Mouse (Mus musculus) heart, adult 8-10 months (tissue): ENCODE data around the gene Steap3. TPM values are rescaled to one million over a fixed set of nuclear protein-coding genes. Genes with fewer than 3 reads are reported as not detected.
"Not testable (repeated sequence)": the region's sequence is repeated elsewhere in the genome, so short reads cannot be mapped to it uniquely, and the experiment has no call there.

ENCODE experiments used
- DNase-seq: peaks from one replicate; pipeline ENCODE4 v3.0.0; 2022; ENCODE audit warnings: low spot score
- total RNA-seq, 4 experiments: library from RNA; stranded (reverse); gene quantifications; 2 replicates each; pipeline ENCODE4 v1.2.4; 2022

Steap3 gene
- total RNA-seq, result 10 to 100 TPM; 25.3 to 29.5 (median 28.3) TPM

- DNase-seq, result no peak
Measured at GRCm38 (mm10) chr1:120272605-120273004, at the start of gene Steap3. TSS of gene Steap3 (minus strand) at chr1:120272705.

GRCm38 (mm10) chr1:120321270-120322021 is 48.9 kb upstream of the Steap3 start:
- DNase-seq, result no peak

DNA sequence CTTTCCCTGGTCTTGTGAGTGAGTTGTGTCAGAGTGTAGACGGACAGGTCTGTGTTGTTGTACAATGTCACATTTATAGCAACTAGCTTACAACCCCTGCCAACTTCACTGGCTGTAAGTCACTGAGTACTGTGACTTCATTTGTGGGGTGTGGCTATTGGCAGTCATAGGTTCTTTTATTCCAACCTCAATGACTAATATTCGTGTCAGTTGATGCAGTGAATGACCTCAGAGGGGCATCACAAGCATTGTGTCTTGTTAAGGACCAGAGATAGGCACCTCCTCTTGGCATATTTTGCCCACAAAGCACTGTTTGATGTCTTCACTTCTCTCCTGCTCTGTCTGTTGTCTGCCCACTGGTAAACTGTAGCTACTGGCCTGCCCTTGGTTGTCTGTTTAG is 33.3 kb upstream of the Steap3 start:
- DNase-seq, result no peak

DNA sequence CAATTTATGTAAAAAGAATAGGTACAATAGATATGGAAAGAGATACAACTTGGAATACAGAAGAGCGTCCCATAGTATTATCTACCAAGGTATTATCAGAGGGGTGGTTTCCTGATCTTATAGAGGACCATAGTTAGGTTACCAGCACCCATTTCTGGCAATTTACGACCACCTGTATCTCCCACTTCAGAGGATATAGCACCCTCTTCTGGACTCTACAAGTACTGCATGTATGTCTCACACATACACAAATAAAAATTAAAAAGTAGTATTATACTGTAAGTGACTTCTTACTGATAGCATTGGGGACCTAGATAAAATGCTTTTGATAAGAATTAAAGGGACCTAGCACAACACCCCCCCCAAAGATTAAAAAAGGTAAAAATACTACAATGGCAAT is 24.4 kb upstream of the Steap3 start:
- DNase-seq, result no peak

GRCm38 (mm10) chr1:120293803-120294202 is 21.3 kb upstream of the Steap3 start:
- DNase-seq, result no peak

DNA sequence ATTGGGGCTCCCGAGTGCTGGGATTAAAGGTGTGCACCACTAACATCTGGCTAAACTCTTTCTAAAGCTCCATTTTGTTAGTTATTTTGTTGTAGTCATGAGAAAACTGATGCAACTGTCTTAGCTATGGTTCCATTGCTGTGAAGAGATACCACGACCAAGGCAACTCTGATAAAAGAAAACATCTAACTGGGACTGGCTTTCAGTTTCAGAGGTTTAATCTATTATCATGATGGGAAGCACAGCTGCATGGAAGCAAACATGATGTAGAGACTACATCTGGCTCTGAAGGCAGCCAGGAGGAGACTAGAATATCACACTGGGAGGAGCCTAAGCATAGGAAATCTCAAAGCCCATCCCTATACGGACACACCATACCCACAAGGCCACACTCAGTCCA is 19.2 kb upstream of the Steap3 start:
- no peak for DNase-seq

GRCm38 (mm10) chr1:120289843-120290242 is 17.3 kb upstream of the Steap3 start:
- DNase-seq, result no peak

- DNase-seq, result no peak
Measured at GRCm38 (mm10) chr1:120287679-120288078, 15.2 kb upstream of the Steap3 start.

GRCm38 (mm10) chr1:120276058-120276457 is 3.6 kb upstream of the Steap3 start:
- DNase-seq, result not testable (repeated sequence)

DNA sequence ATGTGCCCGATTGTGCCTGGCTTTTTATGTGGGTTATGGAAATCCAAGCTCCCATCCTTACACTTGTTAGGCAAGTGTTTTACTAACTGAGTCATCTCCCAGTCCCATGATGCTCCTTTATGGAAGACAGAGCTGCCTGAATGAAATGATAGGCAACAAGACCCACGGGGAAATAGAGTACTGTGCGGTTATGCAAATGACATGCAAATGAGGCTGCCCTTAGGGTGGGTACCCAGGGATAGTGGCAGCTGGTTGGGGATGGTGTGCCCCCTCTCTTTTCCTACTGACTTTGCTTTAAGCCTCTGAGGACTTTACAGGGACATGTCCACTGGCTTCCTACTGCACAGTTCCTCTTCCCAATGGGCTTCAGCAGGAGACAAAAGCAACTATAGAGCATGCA is 2.7 kb upstream of the Steap3 start:
- no peak for DNase-seq

DNA sequence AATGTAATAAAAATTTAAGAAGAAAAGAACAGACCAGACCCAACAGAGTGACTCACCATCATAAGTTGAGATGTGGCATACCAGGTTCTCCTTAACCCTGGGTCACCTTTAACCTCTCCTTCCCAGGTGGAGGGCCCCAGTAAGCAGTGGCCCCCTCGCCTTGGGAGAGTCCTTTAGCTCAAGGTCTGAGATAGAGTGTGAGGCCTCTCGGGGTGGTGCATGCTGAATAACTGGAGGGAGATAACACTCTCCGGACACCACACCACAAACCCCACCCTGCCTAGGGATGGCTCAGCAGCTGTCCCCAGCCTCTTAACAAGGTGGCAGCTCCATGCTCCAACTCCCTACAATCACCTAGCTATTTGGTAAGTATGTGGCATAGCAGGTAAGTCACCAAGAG is 1.6 kb downstream of the Steap3 start:
- no peak for DNase-seq

GRCm38 (mm10) chr1:120270115-120270514 is 2.4 kb downstream of the Steap3 start:
- no peak for DNase-seq

DNA sequence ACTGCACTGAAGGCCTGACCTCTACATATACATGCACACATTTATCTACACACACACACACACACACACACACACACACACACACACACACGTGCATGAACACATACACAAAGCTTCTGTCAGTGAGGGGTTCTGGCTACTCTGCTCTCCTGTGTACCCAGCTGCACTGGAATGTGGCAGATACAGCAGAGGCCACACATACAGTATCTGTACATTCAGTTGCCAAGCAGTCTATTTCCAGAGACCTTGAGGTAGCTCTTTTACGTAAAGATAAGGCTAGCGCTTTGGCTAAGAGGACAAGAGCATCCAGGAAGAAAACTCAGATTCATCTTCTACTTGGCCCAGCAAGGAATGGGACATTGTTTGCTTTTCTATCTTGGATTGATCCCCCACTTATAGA is 4.9 kb downstream of the Steap3 start:
- no peak for DNase-seq

DNA sequence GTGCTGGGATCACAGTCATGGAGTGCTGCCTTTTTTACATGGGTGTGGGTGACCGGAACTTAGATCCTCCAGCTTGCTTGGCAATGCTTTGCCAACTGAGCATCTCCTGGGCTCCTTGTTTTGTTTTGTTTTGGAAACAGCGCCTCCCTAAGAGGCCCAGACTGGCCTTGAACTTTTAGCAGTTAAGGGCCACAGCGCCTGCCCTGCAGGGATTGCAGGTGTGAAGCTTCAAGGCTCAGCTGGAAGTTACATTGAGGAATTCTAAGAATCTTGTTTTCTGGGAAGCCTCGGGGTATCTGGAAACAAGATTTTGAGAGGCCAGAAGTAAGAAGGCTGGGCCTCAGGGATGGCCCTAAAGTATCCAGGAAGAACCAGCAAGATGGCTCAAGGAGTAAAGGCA is 6.0 kb downstream of the Steap3 start:
- no peak for DNase-seq

DNA sequence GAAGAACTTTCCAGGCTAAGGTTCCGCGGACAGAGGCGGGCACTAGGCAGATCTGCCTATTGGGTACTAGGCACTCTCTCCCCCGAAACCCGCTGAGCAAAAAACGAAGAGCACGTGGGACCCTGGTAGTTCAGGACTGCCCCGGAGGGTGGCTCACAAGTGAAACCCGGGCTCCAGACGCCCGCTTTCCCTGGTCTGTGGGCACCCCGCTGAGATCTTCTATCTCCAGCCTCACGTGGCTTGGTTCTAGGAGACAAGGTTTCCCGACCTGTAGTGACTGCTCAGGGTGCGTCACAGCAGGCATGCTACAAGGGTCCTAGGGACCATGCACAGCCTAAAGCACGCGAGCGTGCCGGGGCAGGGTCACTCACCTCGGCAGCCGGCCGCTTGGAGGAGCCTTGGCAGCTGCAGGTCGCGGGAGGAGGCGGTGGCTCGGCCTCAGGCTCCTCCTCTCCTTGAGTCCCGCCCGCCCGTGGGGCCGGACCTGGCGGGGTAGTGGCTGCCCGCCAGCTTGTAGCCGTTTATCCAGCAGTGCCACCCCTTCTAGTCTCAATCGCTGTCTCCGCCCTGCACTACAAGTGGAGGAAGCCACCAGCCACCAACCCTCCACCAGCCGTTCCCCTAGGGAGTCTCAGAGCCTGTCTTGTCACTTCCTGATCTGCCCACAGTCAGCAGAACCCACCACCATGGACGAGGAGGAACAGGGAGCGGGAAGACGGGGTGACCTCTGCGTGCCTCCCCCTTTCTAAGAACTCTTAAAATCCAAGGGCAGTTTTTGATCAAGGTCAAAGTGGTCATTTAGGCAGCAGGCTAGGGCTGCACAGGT is 7.4 kb downstream of the Steap3 start:
- DNase-seq, result peak; percentile 87

GRCm38 (mm10) chr1:120263226-120263625 is 9.3 kb downstream of the Steap3 start:
- no peak for DNase-seq

DNA sequence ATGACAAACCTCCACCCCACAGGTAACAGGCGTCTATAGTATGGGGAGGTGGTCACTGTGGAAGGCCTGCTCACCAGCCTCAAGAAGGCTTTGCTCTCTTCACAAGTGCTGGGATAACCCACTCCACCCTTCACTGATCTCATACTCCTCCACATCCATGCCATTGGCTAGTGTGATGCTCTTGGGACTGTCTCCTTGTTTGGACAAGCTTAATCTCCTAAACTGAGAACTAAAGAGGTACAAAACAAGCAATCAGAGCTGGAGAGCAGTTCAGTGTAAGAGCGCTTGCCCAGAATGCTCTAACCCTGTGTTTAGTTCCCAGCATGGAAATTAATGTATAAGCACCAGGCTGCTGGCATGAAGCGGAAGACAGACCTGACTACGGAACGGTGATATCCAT is 11.3 kb downstream of the Steap3 start:
- DNase-seq, result no peak

DNA sequence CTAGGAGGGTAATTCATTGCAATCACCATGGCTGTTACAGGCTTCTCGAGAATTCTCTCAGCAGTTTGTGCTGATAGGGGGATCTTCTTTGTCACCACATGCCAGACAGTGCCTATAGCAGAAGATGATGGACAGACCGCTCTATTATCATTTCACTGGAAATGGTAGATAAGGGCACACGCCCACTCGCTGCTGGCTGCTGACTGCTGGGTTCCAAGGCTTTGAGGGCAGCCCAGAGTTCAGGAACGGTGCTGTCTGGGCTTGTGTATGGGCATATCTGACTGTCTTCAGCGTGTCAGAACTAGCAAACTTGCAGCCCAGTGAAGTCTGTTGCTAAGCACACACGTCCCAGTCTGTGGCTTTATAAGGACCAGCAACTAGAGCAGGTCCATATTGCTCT is 13.3 kb downstream of the Steap3 start:
- DNase-seq, result no peak

DNA sequence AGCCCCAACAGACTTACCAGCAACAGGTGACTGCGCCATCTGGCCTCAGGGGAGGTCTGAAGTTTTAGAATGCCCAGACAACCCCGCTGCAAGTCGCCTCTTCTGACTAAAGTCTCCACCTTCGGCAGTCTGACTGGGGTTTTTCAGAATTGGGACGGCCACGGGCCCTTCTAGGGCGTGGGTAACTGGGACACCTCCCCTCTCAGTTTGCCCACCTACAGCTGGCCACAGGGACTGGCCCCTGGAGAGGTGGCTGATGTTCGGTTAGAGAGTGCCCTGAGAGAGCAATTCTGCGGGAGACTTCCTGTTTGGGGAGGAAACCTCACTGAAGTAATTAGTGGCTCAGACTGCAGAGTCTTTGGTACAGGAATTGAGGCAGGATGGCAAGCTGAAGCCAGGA is 13.8 kb downstream of the Steap3 start:
- DNase-seq, result no peak

- no peak for DNase-seq
Measured at GRCm38 (mm10) chr1:120258245-120258644, 14.3 kb downstream of the Steap3 start.

- peak; percentile 75 for DNase-seq
Measured at GRCm38 (mm10) chr1:120253751-120254150, 18.8 kb downstream of the Steap3 start.

DNA sequence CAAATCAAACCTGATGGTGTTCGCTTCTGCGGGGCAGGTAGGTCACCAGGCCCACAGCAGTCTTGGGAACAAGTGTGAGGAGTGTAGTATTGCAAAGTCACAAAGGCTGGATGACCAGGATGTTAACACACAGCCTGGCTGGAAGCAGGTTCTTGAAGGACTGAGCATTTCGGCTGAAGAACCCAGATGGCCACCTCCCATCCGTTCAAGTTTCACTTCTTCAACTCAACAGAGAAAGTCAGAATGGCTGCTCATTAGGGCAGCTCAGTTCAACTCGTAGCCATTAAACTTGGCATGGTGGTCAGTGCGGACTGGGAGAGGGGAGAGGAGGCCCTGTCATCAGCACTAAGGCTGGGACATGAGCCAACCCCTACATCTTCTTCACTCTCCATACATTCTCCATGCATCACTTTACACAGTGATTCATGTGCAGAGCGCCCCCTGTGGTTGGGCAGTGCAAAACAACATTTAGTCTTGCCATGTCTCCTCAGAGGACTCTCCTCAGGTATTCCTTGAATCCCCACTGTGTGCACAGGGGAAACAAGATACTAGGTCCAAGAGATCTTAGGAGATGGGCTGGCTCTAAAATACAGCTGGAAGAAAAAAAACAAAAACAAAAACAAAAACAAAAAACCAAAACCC is 19.9 kb downstream of the Steap3 start:
- no peak for DNase-seq

- no peak for DNase-seq
Measured at GRCm38 (mm10) chr1:120251193-120251592, 21.3 kb downstream of the Steap3 start.
